Mouse (Mus musculus) liver, embryonic 11.5 days (tissue): ENCODE data around the gene Qprt. TPM values are rescaled to one million over a fixed set of nuclear protein-coding genes. Genes with fewer than 3 reads are reported as not detected.

Experiments
- ATAC-seq: fragments of 200-750 bp; cut with Nextera tagmentation; replicated peaks from 2 replicates; pipeline ENCODE4 v1.8.0; 2017; ENCODE audit warnings: moderate number of reproducible peaks, mild to moderate bottlenecking, moderate TSS enrichment, moderate library complexity; ENCODE audit not compliant: low FRiP score
- DNase-seq: peaks from one replicate; pipeline ENCODE4 v3.0.0-alpha.2; 2017; ENCODE audit warnings: low spot score
- H3K27ac ChIP-seq: fragments of 300-500 bp; sonication (generic); 2 replicates; pipeline ENCODE4 v1.5.1; 2014; ENCODE audit warnings: mild to moderate bottlenecking, low read depth, low read length, control low read depth
- H3K27me3 ChIP-seq: fragments of 300-500 bp; sonication (generic); replicated peaks from 2 replicates; pipeline ENCODE4 v1.6.1; 2014; ENCODE audit warnings: low read length, mixed read lengths; ENCODE audit not compliant: control insufficient read depth, insufficient read depth
- H3K36me3 ChIP-seq: fragments of 300-500 bp; sonication (generic); 2 replicates; pipeline ENCODE4 v1.6.1; 2014; ENCODE audit warnings: mild to moderate bottlenecking, low read length, moderate library complexity, mixed read lengths; ENCODE audit not compliant: control insufficient read depth, insufficient read depth
- H3K4me1 ChIP-seq: fragments of 300-500 bp; sonication (generic); replicated peaks from 2 replicates; pipeline ENCODE4 v1.6.1; 2014; ENCODE audit warnings: low read length, mixed read lengths; ENCODE audit not compliant: control insufficient read depth, insufficient read depth
- H3K4me2 ChIP-seq: fragments of 300-500 bp; sonication (generic); 2 replicates; pipeline ENCODE4 v1.6.1; 2014; ENCODE audit warnings: mild to moderate bottlenecking, control low read depth, moderate library complexity
- H3K4me3 ChIP-seq: fragments of 300-500 bp; sonication (generic); 2 replicates; pipeline ENCODE4 v1.5.1; 2014; ENCODE audit warnings: low read depth, low read length, control low read depth
- H3K9ac ChIP-seq: fragments of 300-500 bp; sonication (generic); 2 replicates; pipeline ENCODE4 v1.6.1; 2014; ENCODE audit warnings: low read depth, low read length, control low read depth
- H3K9me3 ChIP-seq: fragments of 300-500 bp; sonication (generic); 2 replicates; pipeline ENCODE4 v1.6.1; 2016; ENCODE audit warnings: low read length, inconsistent platforms, mixed read lengths; ENCODE audit not compliant: control insufficient read depth
- WGBS: fragments of 180-500 bp; shearing (Covaris S2); extraction: QIAGEN DNeasy Blood & Tissue Kit; methylation state at CpG from one replicate; pipeline ENCODE4 v1.1.7; 2014; 5-methylcytosine and 5-hydroxymethylcytosine counted together
- polyA plus RNA-seq: library from polyadenylated mRNA; unstranded; fragments of >200 nt; fragmentation: Nextera tagmentation; extraction: Ambion mirVana; gene quantifications from 2 replicates; pipeline ENCODE4 v1.2.1, GENCODE M21; 2014

Gene Qprt
- polyA plus RNA-seq, 1 experiment from 2014 or later = 44.2 TPM

DNA sequence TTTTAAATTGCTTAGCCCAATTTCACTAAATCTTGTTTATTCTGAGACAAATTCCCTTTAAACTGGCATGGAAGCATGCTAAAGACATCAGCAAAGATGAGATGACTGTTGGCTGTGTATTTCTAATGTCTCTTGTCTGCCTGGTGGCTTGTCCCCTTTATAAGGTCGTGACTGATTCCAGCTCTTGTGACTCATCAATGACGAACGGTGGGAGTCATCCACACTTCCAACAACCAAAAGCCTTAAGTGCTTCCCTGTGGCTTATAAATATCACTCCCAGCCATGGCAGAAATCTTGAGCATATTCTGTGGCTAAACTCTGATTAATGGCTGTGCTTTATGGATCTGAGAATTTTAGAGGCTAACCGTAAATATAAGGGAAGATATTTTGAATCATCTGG, 55.7 kb downstream of the Qprt start:
- H3K4me1 ChIP-seq = no peaks in the 10 kb centered on the region
- no peak for DNase-seq
- WGBS = 78% methylated on average over 4 of the region's 4 CpGs

GRCm38 (mm10) chr7:127065538-127065937, 56.5 kb downstream of the Qprt start:
- no peak for DNase-seq
- ATAC-seq = no peak
- Histone ChIP-seq H3K27me3 (no peaks in the 10 kb centered on the region), H3K36me3 (no peaks in the 10 kb centered on the region), H3K4me1 (no peaks in the 10 kb centered on the region), H3K27ac (no peak overlapping the region), H3K9ac (no peak overlapping the region), H3K4me3 (no peak overlapping the region), H3K4me2 (no peak overlapping the region), H3K9me3 (no peaks in the 10 kb centered on the region)
- WGBS = 76% methylated on average over 6 of the region's 6 CpGs

More for the DNA sequence above, 55.7 kb downstream of the Qprt start:
- Histone ChIP-seq H3K9ac (no peak overlapping the region), H3K9me3 (no peaks in the 10 kb centered on the region), H3K4me2 (no peak overlapping the region), H3K27ac (no peak overlapping the region), H3K4me3 (no peak overlapping the region), H3K36me3 (no peaks in the 10 kb centered on the region), H3K27me3 (no peaks in the 10 kb centered on the region)
- no peak for ATAC-seq

Other genes with a start within 250 kb of the Qprt start
- gene Taok2, start 237.5 kb downstream of the Qprt start, polyA plus RNA-seq = 23.0 and 24.0 TPM in 2 replicates
- 23.2 and 23.9 TPM in 2 replicates for gene Tmem219, start 199.3 kb downstream of the Qprt start, polyA plus RNA-seq
- gene Kctd13, start 193.3 kb downstream of the Qprt start, polyA plus RNA-seq = 15.7 and 16.5 TPM in 2 replicates
- gene Asphd1, start 172.6 kb downstream of the Qprt start, polyA plus RNA-seq = not detected in 2 replicates
- gene Sez6l2, start 171.7 kb downstream of the Qprt start, polyA plus RNA-seq = 0.27 TPM in 2 replicates
- 72.2 and 74.4 TPM in 2 replicates for gene Cdipt, start 146.3 kb downstream of the Qprt start, polyA plus RNA-seq
- gene Cdiptos, start 146.1 kb downstream of the Qprt start, polyA plus RNA-seq = 0.67 and 1.0 TPM in 2 replicates
- 8.3 and 9.4 TPM in 2 replicates for gene Mvp, start 107.6 kb downstream of the Qprt start, polyA plus RNA-seq
- gene Pagr1b, start 105.7 kb downstream of the Qprt start, polyA plus RNA-seq = 0.41 TPM in 1 of 2 replicates, not detected in the other
- 45.6 and 75.0 TPM in 2 replicates for gene Pagr1a, start 104.9 kb downstream of the Qprt start, polyA plus RNA-seq
- 19.8 and 52.9 TPM in 2 replicates for gene Gm42742, start 101.1 kb downstream of the Qprt start, polyA plus RNA-seq
- gene Prrt2, start 101.0 kb downstream of the Qprt start, polyA plus RNA-seq = 4.5 and 5.4 TPM in 2 replicates
- gene Maz, start 95.2 kb downstream of the Qprt start, polyA plus RNA-seq = 90.8 and 98.8 TPM in 2 replicates
- gene Kif22, start 79.8 kb downstream of the Qprt start, polyA plus RNA-seq = 152 and 170 TPM in 2 replicates
- not detected in 2 replicates for gene Zg16, start 34.9 kb downstream of the Qprt start, polyA plus RNA-seq
- 12.3 and 13.7 TPM in 2 replicates for gene AI467606, start 30.9 kb downstream of the Qprt start, polyA plus RNA-seq
- 12.7 and 14.4 TPM in 2 replicates for gene Spn, start 15.6 kb upstream of the Qprt start, polyA plus RNA-seq
- gene Cd2bp2, start 73.8 kb upstream of the Qprt start, polyA plus RNA-seq = 50.3 and 59.5 TPM in 2 replicates
- 28.2 and 29.0 TPM in 2 replicates for gene Tbc1d10b, start 86.2 kb upstream of the Qprt start, polyA plus RNA-seq
- 31.5 and 33.6 TPM in 2 replicates for gene Mylpf, start 86.7 kb upstream of the Qprt start, polyA plus RNA-seq
- gene Zfp553, start 110.8 kb upstream of the Qprt start, polyA plus RNA-seq = 17.2 TPM in 2 replicates
- 14.9 and 17.5 TPM in 2 replicates for gene Sept1, start 110.9 kb upstream of the Qprt start, polyA plus RNA-seq
- 45.9 and 47.3 TPM in 2 replicates for gene Zfp771, start 122.0 kb upstream of the Qprt start, polyA plus RNA-seq
- 266 and 275 TPM in 2 replicates for gene Dctpp1, start 138.5 kb upstream of the Qprt start, polyA plus RNA-seq
- gene Sephs2, start 151.8 kb upstream of the Qprt start, polyA plus RNA-seq = 178 and 203 TPM in 2 replicates
- gene Itgal, start 174.0 kb upstream of the Qprt start, polyA plus RNA-seq = 6.2 and 6.5 TPM in 2 replicates
- gene Zfp768, start 223.4 kb upstream of the Qprt start, polyA plus RNA-seq = 3.4 and 3.6 TPM in 2 replicates